Mouse (Mus musculus) liver, embryonic 14.5 days (tissue): ENCODE measurements at regions not wholly inside any gene's neighbourhood (a gene's known extent, or its start where the extent isn't known, plus 50 kb on each side); places are given as distances from the start of the nearest gene placed in this dataset.
A peak's percentile ranks its signal among the peaks of the same experiment; 100 is the strongest.

Source experiments
- ATAC-seq: fragments of 200-750 bp; cut with Nextera tagmentation; 2 replicates; pipeline ENCODE4 v1.8.0; 2017; ENCODE audit warnings: moderate number of reproducible peaks, mild to moderate bottlenecking, moderate library complexity; ENCODE audit not compliant: insufficient read depth
- DNase-seq, 3 experiments: peaks; one replicate each; pipeline ENCODE4 v3.0.0-alpha.2; 2012 to 2013; ENCODE audit warnings: low read depth in 3 of 3, low spot score in 3 of 3
- H3K27ac ChIP-seq: fragments of 300-500 bp; sonication (generic); 2 replicates; pipeline ENCODE4 v1.5.1; 2014; ENCODE audit warnings: moderate library complexity, mild to moderate bottlenecking, control low read depth, inconsistent platforms
- H3K27me3 ChIP-seq: fragments of 300-500 bp; sonication (generic); 2 replicates; pipeline ENCODE4 v1.6.1; 2014; ENCODE audit warnings: mild to moderate bottlenecking, low read length, moderate library complexity; ENCODE audit not compliant: control insufficient read depth, insufficient read depth
- H3K36me3 ChIP-seq: fragments of 300-500 bp; sonication (generic); replicated peaks from 2 replicates; pipeline ENCODE4 v1.6.1; 2014; ENCODE audit warnings: low read depth; ENCODE audit not compliant: control insufficient read depth, insufficient read depth
- H3K4me1 ChIP-seq, 2 experiments: fragments of 200-500 bp in 1 of 2; fragments of 300-500 bp in 1 of 2; sonication (generic) in 1 of 2; replicated peaks; 2 replicates each; pipeline ENCODE4 v1.6.1; 2012 to 2014; ENCODE audit warnings: antibody characterized with exemption in 1 of 2, inconsistent platforms in 1 of 2, low read length in 1 of 2; ENCODE audit not compliant: control insufficient read depth in 2 of 2, insufficient read depth in 2 of 2
- H3K4me2 ChIP-seq: fragments of 300-500 bp; sonication (generic); 2 replicates; pipeline ENCODE4 v1.6.1; 2014; ENCODE audit warnings: low read depth, mild to moderate bottlenecking, control low read depth, moderate library complexity
- H3K4me3 ChIP-seq, 2 experiments: fragments of 200-500 bp in 1 of 2; fragments of 300-500 bp in 1 of 2; sonication (generic) in 1 of 2; 2 replicates each; pipeline ENCODE4 v1.5.1; 2012 to 2014; ENCODE audit warnings: low read depth in 2 of 2, low read length in 2 of 2, mild to moderate bottlenecking in 2 of 2, control low read depth in 1 of 2, inconsistent platforms in 1 of 2, moderate library complexity in 1 of 2; ENCODE audit not compliant: insufficient read depth in 1 of 2
- H3K9ac ChIP-seq: fragments of 300-500 bp; sonication (generic); replicated peaks from 2 replicates; pipeline ENCODE4 v1.6.1; 2014; ENCODE audit warnings: mild to moderate bottlenecking, control low read depth, moderate library complexity
- H3K9me3 ChIP-seq: fragments of 300-500 bp; sonication (generic); 2 replicates; pipeline ENCODE4 v1.6.1; 2016; ENCODE audit warnings: low read length, mixed read lengths; ENCODE audit not compliant: control insufficient read depth
- CTCF ChIP-seq: IDR thresholded peaks from 2 replicates; pipeline ENCODE4 v1.5.1; 2016; ENCODE audit warnings: antibody characterized with exemption, low read depth, control low read depth
- EP300 ChIP-seq: IDR thresholded peaks from 2 replicates; pipeline ENCODE4 v1.6.1; 2016; ENCODE audit warnings: antibody characterized with exemption, low read depth
- WGBS: fragments of 180-500 bp; shearing (Covaris S2); extraction: QIAGEN DNeasy Blood & Tissue Kit; methylation state at CpG from one replicate; pipeline ENCODE4 v1.1.7; 2014; ENCODE audit not compliant: insufficient replicate concordance; 5-methylcytosine and 5-hydroxymethylcytosine counted together

GRCm38 (mm10) chr2:168424277-168425099, 143.0 kb upstream of the Kcng1 start:
- Histone ChIP-seq H3K27ac (no peak overlapping the region), H3K27me3 (no peaks in the 10 kb centered on the region), H3K9ac (no peak overlapping the region), H3K4me2 (no peak overlapping the region), H3K4me1 (no peaks in the 10 kb centered on the region), H3K4me3 (no peak overlapping the region), H3K36me3 (no peaks in the 10 kb centered on the region), H3K9me3 (no peaks in the 10 kb centered on the region)
- ATAC-seq (no peak), DNase-seq (no peak)
- TF ChIP-seq CTCF, result no peak
- TF ChIP-seq EP300, result no peak
- whole genome bisulfite sequencing, result 67% methylated on average over 20 of the region's 20 CpGs

- TF ChIP-seq CTCF (peak; percentile 22), EP300 (no peak)
- no peak overlapping the region for H3K27ac ChIP-seq
- H3K4me3 ChIP-seq, result no peak overlapping the region
- H3K27me3 ChIP-seq, result no peaks in the 10 kb centered on the region
- WGBS, result 53% methylated on average over 6 of the region's 6 CpGs
- no peaks in the 10 kb centered on the region for H3K4me1 ChIP-seq
- DNase-seq, result no peak
- H3K4me2 ChIP-seq, result no peak overlapping the region
- H3K36me3 ChIP-seq, result no peaks in the 10 kb centered on the region
- no peak overlapping the region for H3K9ac ChIP-seq
- ATAC-seq, result no peak
- H3K9me3 ChIP-seq, result no peaks in the 10 kb centered on the region
These were observed 142.0 kb upstream of the Kcng1 start for GRCm38 (mm10) chr2:168423551-168423950.

GRCm38 (mm10) chr2:168415140-168415539, 133.6 kb upstream of the Kcng1 start:
- Histone ChIP-seq H3K9ac (no peak overlapping the region), H3K9me3 (no peaks in the 10 kb centered on the region), H3K27ac (no peak overlapping the region), H3K27me3 (no peaks in the 10 kb centered on the region), H3K4me3 (no peak overlapping the region), H3K4me1 (no peaks in the 10 kb centered on the region), H3K4me2 (no peak overlapping the region), H3K36me3 (no peaks in the 10 kb centered on the region)
- no peak for TF ChIP-seq EP300
- TF ChIP-seq CTCF, result peak; percentile 74
- no peak for DNase-seq
- ATAC-seq, result no peak
- WGBS, result 25% methylated on average over 17 of the region's 17 CpGs

GRCm38 (mm10) chr2:168414110-168414872, 132.8 kb upstream of the Kcng1 start:
- Histone ChIP-seq H3K9me3 (no peaks in the 10 kb centered on the region), H3K4me2 (no peak overlapping the region), H3K4me3 (no peak overlapping the region), H3K4me1 (no peaks in the 10 kb centered on the region), H3K9ac (no peak overlapping the region), H3K27me3 (no peaks in the 10 kb centered on the region), H3K36me3 (no peaks in the 10 kb centered on the region), H3K27ac (no peak overlapping the region)
- ATAC-seq (no peak), DNase-seq (no peak)
- no peak for TF ChIP-seq EP300
- TF ChIP-seq CTCF, result no peak
- 68% methylated on average over 18 of the region's 18 CpGs for WGBS

GRCm38 (mm10) chr2:168412853-168413252, 131.3 kb upstream of the Kcng1 start:
- 26% methylated on average over 6 of the region's 6 CpGs for WGBS
- H3K4me1 ChIP-seq, result no peaks in the 10 kb centered on the region
- H3K36me3 ChIP-seq, result no peaks in the 10 kb centered on the region
- H3K27me3 ChIP-seq, result no peaks in the 10 kb centered on the region
- H3K27ac ChIP-seq, result no peak overlapping the region
- H3K4me3 ChIP-seq, result no peak overlapping the region
- H3K4me2 ChIP-seq, result no peak overlapping the region
- DNase-seq, result no peak
- TF ChIP-seq CTCF (peak; percentile 56), EP300 (no peak)
- no peaks in the 10 kb centered on the region for H3K9me3 ChIP-seq
- no peak overlapping the region for H3K9ac ChIP-seq
- ATAC-seq, result no peak
